Mouse (Mus musculus) kidney, embryonic 15.5 days (tissue): ENCODE measurements around the gene Pigm. TPM values are rescaled to one million over a fixed set of nuclear protein-coding genes. Genes with fewer than 3 reads are reported as not detected.

Source experiments
- ATAC-seq: fragments of 200-750 bp; cut with Nextera tagmentation; replicated peaks from 2 replicates; pipeline ENCODE4 v1.8.0; 2017; ENCODE audit warnings: moderate TSS enrichment; ENCODE audit not compliant: low FRiP score
- H3K27ac ChIP-seq: fragments of 300-500 bp; sonication (generic); 2 replicates; pipeline ENCODE4 v1.5.1; 2015; ENCODE audit warnings: mild to moderate bottlenecking, inconsistent platforms
- H3K27me3 ChIP-seq: fragments of 300-500 bp; sonication (generic); 2 replicates; pipeline ENCODE4 v1.6.1; 2015; ENCODE audit warnings: inconsistent platforms
- H3K36me3 ChIP-seq: fragments of 300-500 bp; sonication (generic); 2 replicates; pipeline ENCODE4 v1.6.1; 2015; ENCODE audit warnings: inconsistent platforms
- H3K4me1 ChIP-seq: fragments of 300-500 bp; sonication (generic); 2 replicates; pipeline ENCODE4 v1.6.1; 2015; ENCODE audit warnings: inconsistent platforms
- H3K4me2 ChIP-seq: fragments of 300-500 bp; sonication (generic); 2 replicates; pipeline ENCODE4 v1.6.1; 2015; ENCODE audit warnings: moderate library complexity, mild to moderate bottlenecking, inconsistent platforms
- H3K4me3 ChIP-seq: fragments of 300-500 bp; sonication (generic); replicated peaks from 2 replicates; pipeline ENCODE4 v1.5.1; 2015; ENCODE audit warnings: mild to moderate bottlenecking, inconsistent platforms
- H3K9ac ChIP-seq: fragments of 300-500 bp; sonication (generic); 2 replicates; pipeline ENCODE4 v1.6.1; 2015; ENCODE audit warnings: mild to moderate bottlenecking, inconsistent platforms
- H3K9me3 ChIP-seq: fragments of 300-500 bp; sonication (generic); replicated peaks from 2 replicates; pipeline ENCODE4 v1.6.1; 2016; ENCODE audit warnings: inconsistent platforms
- WGBS: fragments of 180-500 bp; shearing (Covaris S2); methylation state at CpG from one replicate; pipeline ENCODE4 v1.1.7; 2015; ENCODE audit warnings: mixed read lengths; 5-methylcytosine and 5-hydroxymethylcytosine counted together
- polyA plus RNA-seq: library from polyadenylated mRNA; unstranded; fragments of >200 nt; fragmentation: Nextera tagmentation; extraction: Ambion mirVana; gene quantifications from 2 replicates; pipeline ENCODE4 v1.2.1, GENCODE M21; 2015

The Pigm gene
- polyA plus RNA-seq, 1 experiment from 2014 or later: 7.9 TPM

DNA sequence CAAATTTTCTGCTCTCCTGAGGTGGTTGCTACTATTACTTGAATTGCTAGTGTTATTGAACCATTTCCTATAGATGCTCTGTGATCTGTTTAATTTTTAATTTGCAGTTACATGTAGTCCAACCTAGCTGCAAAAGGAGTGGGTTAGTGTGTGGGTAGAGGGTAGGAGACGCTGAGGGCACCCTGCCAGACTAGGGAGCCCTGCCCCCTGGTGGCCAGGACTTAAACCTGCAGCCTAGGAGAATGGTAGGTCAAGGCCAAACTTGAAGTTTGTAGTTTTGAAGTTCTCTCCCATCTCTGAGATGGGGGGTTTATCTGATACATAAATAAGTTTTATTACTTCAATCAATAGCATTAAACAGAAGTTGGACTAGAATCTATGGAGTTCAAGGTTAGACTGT is 18.8 kb upstream of the Pigm start:
- ATAC-seq: peak; percentile 55; the same call in 1 of the 2 replicates
- H3K4me1 ChIP-seq: 0 out of 2 replicates have a peak, but pooled peaks cover 8% of the 10 kb centered on the region
- no peak overlapping the region for H3K27ac ChIP-seq
- no peak overlapping the region for H3K9ac ChIP-seq
- H3K27me3 ChIP-seq: peaks cover 8% of the 10 kb centered on the region
- no peaks in the 10 kb centered on the region for H3K36me3 ChIP-seq
- H3K9me3 ChIP-seq: no peaks in the 10 kb centered on the region
- no peak overlapping the region for H3K4me2 ChIP-seq
- WGBS: 3% methylated on average over 1 of the region's 1 CpGs
- no peak overlapping the region for H3K4me3 ChIP-seq

DNA sequence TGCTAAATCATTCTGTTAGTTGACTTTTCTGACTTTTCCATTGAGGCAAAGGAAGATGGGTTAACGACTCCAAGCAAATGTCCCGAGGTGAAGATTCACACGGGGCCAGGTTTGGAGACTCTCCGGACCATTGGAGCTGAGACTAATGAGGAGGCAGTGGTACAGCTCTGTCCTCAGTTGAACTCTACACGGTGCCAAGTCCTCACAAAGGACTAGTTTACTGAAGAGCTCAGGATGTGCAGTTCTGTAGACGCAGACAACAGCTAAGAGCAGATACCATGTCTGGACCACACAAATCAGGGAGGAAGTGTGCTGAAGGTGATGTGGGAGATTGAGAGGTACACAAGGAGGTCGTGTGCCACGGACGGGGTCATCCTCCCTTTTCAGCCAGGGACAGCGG is 18.0 kb upstream of the Pigm start:
- Histone ChIP-seq H3K4me3 (no peak overlapping the region), H3K4me2 (no peak overlapping the region), H3K27me3 (peaks cover 8% of the 10 kb centered on the region; the same call in 1 of the 2 replicates), H3K4me1 (0 out of 2 replicates have a peak, but pooled peaks cover 8% of the 10 kb centered on the region), H3K27ac (no peak overlapping the region), H3K9ac (no peak overlapping the region), H3K36me3 (no peaks in the 10 kb centered on the region), H3K9me3 (no peaks in the 10 kb centered on the region)
- 69% methylated on average over 10 of the region's 10 CpGs for WGBS
- ATAC-seq: no peak

DNA sequence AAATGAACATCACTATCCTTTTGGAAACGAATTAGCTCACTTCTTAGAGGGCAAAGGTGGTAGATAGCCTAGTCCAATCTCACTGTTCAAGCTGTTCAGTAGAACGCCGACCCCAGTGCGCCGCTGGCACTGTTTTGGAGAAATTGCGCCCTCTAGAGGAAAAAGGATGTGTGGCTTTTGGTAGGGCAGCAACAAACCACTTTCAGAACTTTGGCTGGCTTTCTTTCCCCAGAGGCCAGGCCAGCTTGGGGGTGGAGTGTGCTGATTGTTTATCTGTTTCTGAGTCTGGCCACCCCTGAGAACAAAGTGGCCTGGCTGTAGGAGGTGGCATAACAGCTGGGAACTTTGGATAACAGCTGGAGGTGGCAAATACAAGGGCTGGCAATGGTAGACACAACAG is 11.7 kb upstream of the Pigm start:
- no peak overlapping the region for H3K27ac ChIP-seq
- no peak overlapping the region for H3K4me2 ChIP-seq
- WGBS: 21% methylated on average over 6 of the region's 6 CpGs

DNA sequence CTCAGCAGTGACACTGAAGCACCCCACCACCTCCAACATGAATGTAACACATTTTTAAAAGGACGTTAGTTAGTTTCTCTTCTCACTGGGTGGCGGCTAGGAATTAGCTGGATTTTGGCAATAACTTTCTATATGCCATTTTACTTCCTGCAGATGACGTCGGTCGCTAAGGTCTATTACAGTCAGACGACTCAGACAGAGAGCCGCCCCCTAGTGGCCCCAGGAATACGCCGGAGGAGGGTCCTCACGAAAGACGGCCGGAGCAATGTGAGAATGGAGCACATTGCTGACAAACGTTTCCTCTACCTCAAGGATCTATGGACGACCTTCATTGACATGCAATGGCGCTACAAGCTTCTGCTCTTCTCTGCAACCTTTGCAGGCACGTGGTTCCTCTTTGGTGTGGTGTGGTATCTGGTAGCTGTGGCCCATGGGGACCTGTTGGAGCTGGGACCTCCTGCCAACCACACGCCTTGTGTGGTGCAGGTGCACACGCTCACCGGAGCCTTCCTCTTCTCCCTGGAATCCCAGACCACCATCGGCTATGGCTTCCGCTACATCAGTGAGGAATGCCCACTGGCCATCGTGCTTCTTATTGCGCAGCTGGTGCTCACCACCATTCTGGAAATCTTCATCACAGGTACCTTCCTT is 7.5 kb upstream of the Pigm start:
- H3K4me2 ChIP-seq: peak overlapping the region; percentile 35
- H3K4me3 ChIP-seq: 0 out of 2 replicates have a peak overlapping the region, but pooled peaks have one; percentile 4
- H3K9ac ChIP-seq: no peak overlapping the region
- H3K9me3 ChIP-seq: no peaks in the 10 kb centered on the region
- peak; percentile 54; the same call in 1 of the 2 replicates for ATAC-seq
- H3K27ac ChIP-seq: no peak overlapping the region
- no peaks in the 10 kb centered on the region for H3K36me3 ChIP-seq
- 0 out of 2 replicates have a peak, but pooled peaks cover 3% of the 10 kb centered on the region for H3K4me1 ChIP-seq
- WGBS: 35% methylated on average over 23 of the region's 23 CpGs
- H3K27me3 ChIP-seq: peaks cover 12% of the 10 kb centered on the region; the same call in 1 of the 2 replicates

More for the DNA sequence above, 11.7 kb upstream of the Pigm start:
- Histone ChIP-seq H3K36me3 (no peaks in the 10 kb centered on the region), H3K9me3 (no peaks in the 10 kb centered on the region), H3K4me3 (no peak overlapping the region), H3K9ac (no peak overlapping the region), H3K27me3 (peaks cover 13% of the 10 kb centered on the region), H3K4me1 (0 out of 2 replicates have a peak, but pooled peaks cover 3% of the 10 kb centered on the region)
- no peak for ATAC-seq

DNA sequence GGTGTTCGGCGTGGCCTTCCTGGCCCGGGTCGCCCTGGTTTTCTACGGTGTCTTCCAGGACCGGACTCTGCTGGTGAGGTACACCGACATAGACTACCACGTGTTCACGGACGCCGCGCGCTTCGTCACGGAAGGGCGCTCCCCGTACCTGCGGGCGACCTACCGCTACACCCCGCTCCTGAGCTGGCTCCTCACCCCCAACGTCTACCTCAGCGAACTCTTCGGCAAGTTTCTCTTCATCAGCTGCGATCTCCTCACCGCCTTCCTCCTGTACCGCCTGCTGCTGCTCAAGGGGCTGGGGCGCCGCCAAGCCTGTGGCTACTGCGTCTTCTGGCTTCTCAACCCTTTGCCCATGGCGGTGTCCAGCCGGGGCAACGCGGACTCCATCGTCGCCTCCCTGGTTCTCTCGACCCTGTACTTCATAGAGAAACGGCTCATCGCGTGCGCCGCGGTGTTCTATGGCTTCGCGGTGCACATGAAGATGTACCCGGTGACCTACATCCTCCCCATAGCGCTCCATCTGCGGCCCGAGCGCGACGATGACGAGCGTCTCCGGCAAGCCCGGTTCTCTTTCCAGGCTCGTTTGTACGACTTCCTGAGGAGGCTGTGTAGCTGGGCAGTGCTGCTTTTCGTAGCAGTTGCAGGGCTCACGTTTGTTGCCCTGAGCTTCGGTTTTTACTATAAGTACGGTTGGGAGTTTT is 562 bp downstream of the Pigm start:
- peaks cover 39% of the 10 kb centered on the region for H3K36me3 ChIP-seq
- H3K27me3 ChIP-seq: no peaks in the 10 kb centered on the region
- WGBS: 2% methylated on average over 62 of the region's 62 CpGs
- H3K27ac ChIP-seq: peak overlapping the region; percentile 66
- H3K4me2 ChIP-seq: peak overlapping the region; percentile 83
- no peaks in the 10 kb centered on the region for H3K9me3 ChIP-seq
- H3K4me1 ChIP-seq: peaks cover 30% of the 10 kb centered on the region
- ATAC-seq: peak; percentile 17; the same call in 1 of the 2 replicates
- peak overlapping the region; percentile 74 for H3K9ac ChIP-seq
- peak overlapping the region; percentile 82 for H3K4me3 ChIP-seq

DNA sequence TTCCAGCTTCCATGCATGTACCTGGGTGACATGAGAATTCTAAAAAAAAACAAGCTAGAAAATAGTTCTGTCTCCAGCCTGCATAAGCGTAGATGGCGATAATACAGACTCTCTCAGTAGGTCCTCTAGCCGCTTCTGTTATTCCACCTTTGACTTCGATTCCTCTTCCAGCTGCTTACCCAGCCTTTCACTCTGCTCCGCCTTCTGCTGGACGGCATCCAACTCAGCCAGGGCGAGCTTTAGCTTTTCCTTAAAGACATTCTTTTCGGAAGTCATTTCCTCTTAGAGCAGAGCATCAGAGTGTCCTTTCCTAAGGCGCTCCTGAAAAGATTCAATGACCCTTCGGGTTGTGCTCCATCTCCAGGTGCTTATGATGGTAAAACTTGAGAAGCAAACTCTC is 3.7 kb downstream of the Pigm start:
- ATAC-seq: no peak

DNA sequence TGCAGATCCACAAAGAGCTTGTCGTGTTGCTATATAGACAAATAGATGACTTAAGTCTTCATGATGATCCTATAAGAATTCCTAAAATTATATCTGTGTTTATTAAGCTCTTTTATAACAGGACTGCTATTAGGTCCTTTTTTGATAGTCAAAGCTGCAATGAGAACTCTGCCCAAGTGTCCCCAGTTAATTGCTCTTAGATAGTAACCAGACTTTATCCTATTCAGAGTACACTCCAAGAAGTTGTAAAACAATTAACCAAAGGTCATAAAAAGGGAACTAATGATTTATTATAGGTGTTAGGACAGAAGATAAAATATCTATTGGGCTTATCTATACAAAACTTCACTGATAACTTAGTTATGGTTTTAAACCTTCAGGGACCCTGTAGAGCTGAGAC is 5.7 kb downstream of the Pigm start:
- Histone ChIP-seq H3K36me3 (peaks cover 56% of the 10 kb centered on the region), H3K4me3 (no peak overlapping the region), H3K9ac (no peak overlapping the region), H3K27me3 (no peaks in the 10 kb centered on the region), H3K4me1 (peaks cover 23% of the 10 kb centered on the region), H3K9me3 (no peaks in the 10 kb centered on the region), H3K27ac (no peak overlapping the region), H3K4me2 (no peak overlapping the region)
- 96% methylated on average over 1 of the region's 1 CpGs for WGBS
- no peak for ATAC-seq

More for the DNA sequence above, 3.7 kb downstream of the Pigm start:
- WGBS: 77% methylated on average over 10 of the region's 10 CpGs
- Histone ChIP-seq H3K9ac (no peak overlapping the region), H3K4me3 (no peak overlapping the region), H3K36me3 (peaks cover 56% of the 10 kb centered on the region), H3K27me3 (no peaks in the 10 kb centered on the region), H3K9me3 (no peaks in the 10 kb centered on the region), H3K4me1 (peaks cover 30% of the 10 kb centered on the region), H3K27ac (no peak overlapping the region), H3K4me2 (peak overlapping the region; percentile 8; the same call in 1 of the 2 replicates)

DNA sequence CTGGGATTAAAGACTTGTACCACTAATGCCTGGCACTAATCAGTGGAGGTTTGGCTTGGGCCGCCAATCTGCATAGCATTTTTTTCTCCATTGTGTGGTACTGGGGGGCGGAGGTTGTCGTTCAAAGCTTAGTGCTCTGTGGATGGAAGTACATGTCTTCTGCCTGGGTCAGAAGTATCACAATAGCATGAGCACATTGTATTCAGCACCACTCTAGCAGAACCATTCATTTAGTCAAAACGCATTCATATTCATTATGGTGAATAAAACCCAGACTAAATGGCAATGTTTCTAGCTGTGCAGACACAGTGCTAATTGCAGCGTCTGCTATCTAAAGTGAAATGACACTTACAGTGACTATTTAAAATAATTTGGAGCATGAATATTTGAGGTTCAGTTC is 10.9 kb downstream of the Pigm start:
- peaks cover 14% of the 10 kb centered on the region for H3K36me3 ChIP-seq
- WGBS: 90% methylated on average over 5 of the region's 5 CpGs
- H3K27me3 ChIP-seq: peaks cover 9% of the 10 kb centered on the region; the same call in 1 of the 2 replicates
- H3K4me1 ChIP-seq: peaks cover 4% of the 10 kb centered on the region; the same call in 1 of the 2 replicates
- H3K9me3 ChIP-seq: no peaks in the 10 kb centered on the region
- ATAC-seq: no peak
- H3K27ac ChIP-seq: no peak overlapping the region
- no peak overlapping the region for H3K4me3 ChIP-seq
- H3K4me2 ChIP-seq: no peak overlapping the region
- H3K9ac ChIP-seq: no peak overlapping the region

DNA sequence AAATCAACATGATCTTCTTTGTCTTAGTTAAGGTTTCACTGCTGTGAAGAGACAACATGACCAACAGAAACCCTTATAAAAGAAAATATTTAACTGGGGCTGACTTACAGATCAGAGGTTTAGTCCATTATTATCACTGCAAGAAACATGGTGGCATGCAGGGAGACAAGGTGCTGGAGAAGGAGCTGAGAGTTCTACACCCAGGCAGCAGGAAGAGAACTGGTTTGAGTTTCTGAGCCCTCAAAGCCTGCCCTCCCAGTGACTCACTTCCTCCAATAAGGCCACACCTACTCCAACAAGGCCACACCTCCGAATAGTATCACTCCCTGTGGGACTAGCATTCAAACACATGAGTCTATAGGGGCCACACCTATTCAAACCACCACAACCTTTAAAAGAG is 14.4 kb downstream of the Pigm start:
- WGBS: 75% methylated on average over 1 of the region's 1 CpGs
- Histone ChIP-seq H3K4me3 (no peak overlapping the region), H3K4me1 (peaks cover 6% of the 10 kb centered on the region; the same call in 1 of the 2 replicates), H3K27ac (no peak overlapping the region), H3K27me3 (peaks cover 13% of the 10 kb centered on the region; the same call in 1 of the 2 replicates), H3K9me3 (no peaks in the 10 kb centered on the region), H3K36me3 (no peaks in the 10 kb centered on the region), H3K4me2 (no peak overlapping the region), H3K9ac (no peak overlapping the region)
- ATAC-seq: no peak

DNA sequence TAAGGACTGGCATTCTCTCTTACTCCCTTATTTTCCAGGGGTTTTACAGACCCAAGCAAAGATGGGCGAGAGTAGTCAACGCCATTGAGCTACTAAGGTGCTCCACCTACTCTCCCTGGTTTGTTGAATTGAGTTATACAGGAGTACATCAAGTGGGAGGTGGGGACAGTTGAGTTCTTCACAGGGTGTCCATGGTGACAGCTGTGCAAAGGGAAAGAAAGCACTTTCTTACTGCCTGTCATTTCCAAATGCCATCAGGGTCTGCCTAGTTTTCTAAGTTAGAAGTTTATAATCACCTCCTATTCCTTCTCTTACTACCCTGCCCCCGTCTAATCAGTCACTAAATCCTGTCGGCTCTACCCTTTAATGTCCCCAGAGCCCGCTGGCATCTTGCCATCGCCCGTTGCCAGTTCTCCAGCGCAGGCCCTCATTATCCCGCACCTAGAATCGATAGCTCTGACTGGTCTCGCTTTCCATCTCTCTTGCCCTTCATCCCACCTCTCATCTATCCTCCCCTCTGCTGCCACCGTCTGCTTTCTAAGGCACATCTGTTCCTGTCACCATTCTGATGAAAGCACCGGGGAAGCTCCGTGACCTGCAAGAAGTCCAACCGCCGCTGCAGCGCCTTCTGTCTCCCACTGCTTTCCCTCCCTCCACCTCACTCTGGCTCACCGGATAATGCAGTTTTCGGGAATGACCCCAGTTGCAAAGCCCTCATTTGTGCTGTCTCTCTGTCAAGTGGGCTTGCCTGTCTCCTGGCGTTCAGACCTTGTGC is 15.6 kb downstream of the Pigm start:
- Histone ChIP-seq H3K27me3 (peaks cover 13% of the 10 kb centered on the region; the same call in 1 of the 2 replicates), H3K9ac (no peak overlapping the region), H3K36me3 (no peaks in the 10 kb centered on the region), H3K9me3 (no peaks in the 10 kb centered on the region), H3K4me1 (peaks cover 6% of the 10 kb centered on the region; the same call in 1 of the 2 replicates), H3K27ac (no peak overlapping the region), H3K4me3 (peak overlapping the region; percentile 14; the same call in 1 of the 2 replicates), H3K4me2 (peak overlapping the region; percentile 48)
- ATAC-seq: no peak
- WGBS: 17% methylated on average over 20 of the region's 20 CpGs

DNA sequence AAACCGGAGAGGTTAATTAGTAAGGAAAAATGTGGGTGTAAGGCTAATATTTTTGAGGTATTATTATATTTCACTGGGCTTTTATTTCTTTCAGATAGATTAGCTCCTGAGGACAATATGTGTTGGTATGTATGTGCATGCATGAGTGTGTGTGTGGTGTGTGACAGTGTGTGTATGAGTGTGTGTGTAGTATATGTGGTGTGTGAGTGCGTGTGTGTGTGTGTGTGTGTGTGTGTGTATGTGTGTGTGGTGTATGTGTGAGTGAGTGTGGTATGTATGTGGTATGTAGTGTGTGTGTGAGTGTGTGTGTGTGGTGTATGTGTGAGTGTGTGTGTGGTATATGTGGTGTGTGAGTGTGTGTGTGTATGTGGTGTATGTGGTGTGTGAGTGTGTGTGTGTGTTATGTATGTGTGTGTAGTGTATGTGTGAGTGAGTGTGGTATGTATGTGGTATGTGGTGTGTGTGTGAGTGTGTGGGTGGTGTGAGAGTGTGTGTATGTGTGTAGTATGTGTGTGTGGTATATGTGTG is 16.4 kb downstream of the Pigm start:
- H3K9me3 ChIP-seq: no peaks in the 10 kb centered on the region
- 77% methylated on average over 2 of the region's 2 CpGs for WGBS
- H3K4me3 ChIP-seq: no peak overlapping the region
- H3K27ac ChIP-seq: no peak overlapping the region
- no peak for ATAC-seq
- peaks cover 6% of the 10 kb centered on the region; the same call in 1 of the 2 replicates for H3K4me1 ChIP-seq
- no peak overlapping the region for H3K9ac ChIP-seq
- peaks cover 13% of the 10 kb centered on the region; the same call in 1 of the 2 replicates for H3K27me3 ChIP-seq
- no peaks in the 10 kb centered on the region for H3K36me3 ChIP-seq
- no peak overlapping the region for H3K4me2 ChIP-seq
